Mouse (Mus musculus): ENCODE measurements at regions not wholly inside any gene's neighbourhood (a gene's known extent, or its start where the extent isn't known, plus 50 kb on each side); places are given as distances from the start of the nearest gene placed in this dataset.

DNA sequence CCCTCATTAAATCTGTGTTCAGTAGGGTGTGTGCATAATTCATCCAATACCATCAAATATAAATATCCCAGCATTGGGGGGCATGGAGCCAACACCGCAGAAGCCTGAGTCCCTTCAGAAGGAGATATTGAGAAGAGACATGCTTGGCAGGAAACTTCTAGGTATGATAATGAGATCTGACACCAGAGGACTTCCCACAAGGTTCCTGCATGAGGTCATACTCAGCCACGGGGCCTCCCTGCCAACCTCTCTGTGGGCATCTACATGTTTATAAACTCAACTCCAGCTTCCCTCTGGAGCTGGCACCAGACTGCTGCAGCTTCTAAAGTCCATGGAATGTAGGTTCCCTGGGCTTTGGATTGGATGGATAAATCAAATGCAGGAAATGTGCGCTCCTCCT lies 587.4 kb upstream of the Kdm8 start:
- DNase-seq (ENCODE audit: low spot score): no peak

DNA sequence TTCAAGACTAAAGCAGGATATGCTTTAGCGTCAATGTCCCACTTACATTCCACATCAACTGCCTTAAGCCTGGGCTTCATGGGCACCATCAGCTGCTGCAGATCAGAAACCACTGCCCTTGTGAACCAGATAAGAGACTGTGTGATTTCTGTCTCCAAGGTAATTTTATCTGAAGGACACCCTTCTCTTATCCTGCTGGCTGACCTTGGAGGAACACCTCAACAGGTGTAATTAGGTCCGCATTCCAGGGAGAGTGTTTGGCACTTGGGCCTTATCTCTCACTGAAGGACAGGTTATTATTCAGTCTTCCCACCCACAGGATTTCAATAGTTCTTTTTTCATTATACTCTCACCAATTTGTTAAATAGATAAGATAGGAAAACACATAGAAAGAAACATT lies 583.1 kb upstream of the Kdm8 start:
- DNase-seq (ENCODE audit: low spot score): no peak

DNA sequence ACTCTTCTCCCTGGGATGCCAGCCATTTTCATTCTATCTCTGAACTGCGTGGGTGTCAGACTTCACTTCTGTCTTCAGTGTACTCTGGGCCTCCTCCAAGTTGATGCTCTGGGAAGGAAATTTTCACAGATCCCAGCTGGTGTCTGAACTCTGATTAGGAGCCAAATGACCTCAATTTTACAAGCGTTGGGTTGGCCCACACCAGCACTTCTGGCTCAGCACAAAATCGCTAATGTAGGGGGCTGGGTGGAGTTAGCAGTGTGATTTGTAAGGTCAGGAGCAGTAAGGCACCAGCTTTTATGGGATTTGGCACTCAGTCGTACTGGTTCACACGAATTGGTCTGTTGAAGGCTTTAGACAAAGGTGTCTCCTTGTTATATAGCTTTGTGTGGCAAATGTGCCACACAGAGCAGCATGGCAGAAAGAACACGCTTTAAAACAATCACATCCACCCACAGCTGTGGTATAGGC lies 576.3 kb upstream of the Kdm8 start:
- peak; percentile 38 for DNase-seq (ENCODE audit: low spot score)

DNA sequence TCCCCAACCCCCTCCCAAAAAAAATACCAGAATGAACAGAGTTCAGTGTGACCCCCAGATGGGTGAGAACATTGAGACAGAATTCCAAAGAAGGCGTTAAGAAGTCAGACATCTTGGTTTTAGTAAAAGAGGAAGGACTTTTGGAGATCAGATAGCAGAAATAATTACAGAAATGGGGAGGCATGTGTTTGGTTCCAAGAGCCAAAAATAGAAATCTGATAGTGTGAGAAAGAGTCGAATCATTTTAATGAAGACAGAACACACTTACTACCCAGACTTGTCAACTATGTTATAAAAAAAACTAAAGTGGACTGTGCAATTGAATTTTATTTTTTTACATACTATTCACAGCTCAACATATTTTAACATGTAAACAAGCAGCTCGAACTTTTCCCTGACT lies 575.9 kb upstream of the Kdm8 start:
- no peak for DNase-seq (ENCODE audit: low spot score)

DNA sequence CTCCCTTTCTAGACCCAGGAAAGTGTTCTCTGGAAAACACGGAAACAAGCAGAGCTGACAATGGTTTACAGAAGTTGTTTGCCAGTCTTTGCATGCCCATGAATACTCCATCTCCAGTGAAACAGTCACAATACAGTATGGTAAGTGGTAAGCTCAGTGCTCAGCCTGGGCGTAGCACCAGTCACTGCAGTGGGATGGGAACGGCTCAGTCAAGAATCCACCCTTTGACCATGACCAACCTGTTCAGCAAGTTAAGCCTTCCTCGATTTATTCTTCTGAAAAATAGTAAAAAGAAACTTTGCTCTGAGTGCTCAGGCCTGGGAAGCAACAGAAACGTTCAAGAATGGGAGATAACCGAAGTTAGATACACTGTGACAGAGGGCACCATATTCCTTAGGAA lies 563.7 kb upstream of the Kdm8 start:
- no peak for DNase-seq (ENCODE audit: low spot score)

DNA sequence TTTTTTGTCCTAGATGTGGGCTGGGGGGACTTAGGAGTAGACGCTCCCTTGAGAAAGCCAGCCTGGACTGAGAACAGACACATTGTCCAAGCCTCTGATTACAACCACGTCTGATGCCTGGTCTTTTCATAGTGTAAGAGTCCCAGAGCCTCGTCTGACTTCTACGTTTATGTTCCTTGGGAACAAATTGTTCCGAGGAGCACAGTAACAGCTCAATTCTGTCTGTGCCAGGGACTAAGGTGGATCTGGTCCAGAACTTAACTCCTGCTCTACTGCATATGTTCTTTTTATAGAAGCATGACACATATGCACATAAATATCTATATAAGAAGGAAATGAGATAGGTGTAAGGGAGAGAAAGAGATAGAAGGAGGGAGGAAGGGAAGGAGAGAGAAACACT lies 537.2 kb upstream of the Kdm8 start:
- no peak for DNase-seq (ENCODE audit: low spot score)

DNA sequence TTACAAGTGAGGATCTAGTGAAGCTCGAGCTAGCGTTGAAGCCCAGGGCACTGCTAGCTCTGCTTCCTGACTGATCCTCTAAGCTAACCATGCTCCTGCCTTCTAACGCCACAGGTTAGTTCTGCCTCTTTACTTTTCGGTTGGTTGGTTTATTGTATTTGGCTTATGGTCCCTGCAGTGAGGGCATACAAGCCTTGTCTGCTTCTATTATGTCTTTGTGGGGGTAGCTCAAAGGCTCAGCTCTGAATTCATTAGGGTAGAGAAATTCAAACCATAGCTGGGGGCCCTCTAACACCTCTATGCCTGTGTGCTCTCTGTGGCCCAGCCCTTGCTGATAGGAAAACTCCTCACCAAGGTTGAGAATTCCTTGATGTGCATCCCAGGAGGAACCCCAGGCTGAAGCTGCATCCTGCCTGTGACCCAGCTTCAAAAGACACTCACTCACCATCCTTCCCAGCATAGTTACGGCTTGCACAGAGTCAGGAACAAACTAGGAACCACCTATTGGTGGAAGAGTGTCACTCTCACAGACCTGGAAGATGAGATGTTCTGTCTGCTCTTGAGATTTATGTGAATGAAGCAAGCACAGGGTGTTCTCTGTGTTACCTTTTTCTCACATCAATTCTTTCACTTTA lies 536.7 kb upstream of the Kdm8 start:
- DNase-seq (ENCODE audit: low spot score): no peak

DNA sequence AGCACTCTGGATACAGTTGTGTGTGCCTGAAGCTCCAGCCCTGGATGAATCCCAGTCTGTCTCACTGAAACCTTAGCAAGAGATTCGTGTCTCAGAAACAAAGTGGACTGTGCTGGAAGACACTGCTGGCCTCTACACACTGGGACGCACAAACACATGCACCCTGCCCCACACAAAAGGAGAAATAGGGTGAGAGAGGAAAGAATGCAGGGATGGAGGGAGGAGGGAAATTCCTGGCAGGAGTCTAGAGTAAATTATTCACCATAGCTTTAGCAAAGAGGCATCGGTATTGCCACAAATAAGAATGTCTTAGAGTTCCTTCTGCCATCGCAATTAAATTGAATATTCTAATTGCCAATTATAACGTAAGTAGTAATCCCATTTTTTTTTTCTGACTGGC lies 530.4 kb upstream of the Kdm8 start:
- no peak for DNase-seq (ENCODE audit: low spot score)

DNA sequence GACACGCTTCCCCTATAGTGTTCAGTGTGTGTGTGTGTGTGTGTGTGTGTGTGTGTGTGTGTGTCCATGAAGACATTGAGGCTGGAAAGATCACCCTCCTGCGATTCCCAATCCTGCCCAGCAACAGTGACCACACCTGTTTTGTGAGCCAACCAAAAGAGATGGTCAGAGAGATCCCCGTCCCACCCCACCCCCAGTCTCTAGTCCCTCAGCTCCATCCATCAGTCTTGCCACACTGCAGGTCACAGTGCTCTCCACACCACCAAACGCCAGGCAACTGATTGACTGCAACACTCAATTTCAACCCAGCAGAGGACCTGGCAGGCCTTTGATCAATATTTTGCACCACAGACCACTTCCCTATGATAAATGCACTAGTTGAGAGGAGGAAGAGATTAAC lies 530.0 kb upstream of the Kdm8 start:
- no peak for DNase-seq (ENCODE audit: low spot score)

DNA sequence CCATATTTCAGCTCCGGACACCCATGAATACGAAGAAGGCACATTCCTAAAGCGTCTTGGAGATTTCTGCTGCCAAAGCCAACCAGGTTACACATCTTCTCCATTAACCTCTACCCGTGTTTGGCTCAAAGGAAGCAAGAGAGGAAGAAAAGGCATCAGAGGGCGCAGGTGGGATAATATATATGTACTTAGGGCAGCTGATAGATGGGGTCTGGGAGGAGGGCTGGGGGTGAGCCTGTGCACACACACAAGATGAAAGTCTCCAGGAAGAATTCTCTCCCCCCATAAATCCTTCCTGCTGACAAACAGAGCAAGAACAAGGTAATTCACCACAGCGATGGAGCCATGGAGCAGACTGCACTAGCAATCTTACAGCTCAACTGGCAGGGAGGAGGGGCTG lies 529.5 kb upstream of the Kdm8 start:
- DNase-seq (ENCODE audit: low spot score): no peak

DNA sequence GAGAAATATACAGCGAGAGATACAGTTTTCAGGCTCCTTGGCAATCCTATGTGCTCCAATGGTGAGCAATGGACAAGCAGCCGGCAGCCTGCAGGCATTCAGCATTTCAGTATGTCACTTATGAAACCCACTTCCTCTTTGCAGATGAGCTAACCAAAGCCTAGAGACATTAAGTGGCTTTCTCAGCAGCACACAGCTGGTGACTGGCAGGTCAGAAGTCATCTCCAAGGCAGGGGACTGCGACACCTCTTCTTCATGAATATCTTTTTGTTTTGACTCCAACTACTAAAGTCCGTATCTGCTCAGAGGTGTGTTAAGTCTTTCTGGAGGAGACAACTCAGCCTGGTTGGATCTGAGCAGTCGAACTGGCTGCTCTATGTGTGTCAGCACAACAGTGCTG lies 528.8 kb upstream of the Kdm8 start:
- DNase-seq (ENCODE audit: low spot score): no peak

DNA sequence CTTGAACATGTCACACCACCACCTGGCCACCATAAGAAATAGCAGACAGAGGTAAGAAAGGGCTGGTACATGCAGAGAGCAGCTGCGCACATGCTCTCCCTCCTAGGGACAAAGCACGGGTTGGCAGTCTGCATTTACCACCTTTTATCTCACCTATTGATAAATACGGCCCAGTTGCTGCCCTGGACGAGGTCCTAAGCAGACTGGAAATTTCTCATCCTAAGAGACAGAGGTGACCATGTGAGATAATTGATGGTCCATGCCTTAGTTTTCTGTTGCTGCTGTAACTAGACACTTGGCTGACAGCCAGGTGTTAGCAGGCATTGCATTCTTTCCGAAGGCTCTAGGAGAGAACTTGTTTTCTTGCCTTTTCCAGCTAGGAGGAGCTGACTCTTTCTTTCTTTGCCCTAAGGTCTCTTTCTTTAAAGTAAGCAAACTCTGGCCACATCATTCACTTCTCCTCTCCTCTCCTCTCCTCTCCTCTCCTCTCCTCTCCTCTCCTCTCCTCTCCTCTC lies 526.8 kb upstream of the Kdm8 start:
- DNase-seq (ENCODE audit: low spot score): no peak

DNA sequence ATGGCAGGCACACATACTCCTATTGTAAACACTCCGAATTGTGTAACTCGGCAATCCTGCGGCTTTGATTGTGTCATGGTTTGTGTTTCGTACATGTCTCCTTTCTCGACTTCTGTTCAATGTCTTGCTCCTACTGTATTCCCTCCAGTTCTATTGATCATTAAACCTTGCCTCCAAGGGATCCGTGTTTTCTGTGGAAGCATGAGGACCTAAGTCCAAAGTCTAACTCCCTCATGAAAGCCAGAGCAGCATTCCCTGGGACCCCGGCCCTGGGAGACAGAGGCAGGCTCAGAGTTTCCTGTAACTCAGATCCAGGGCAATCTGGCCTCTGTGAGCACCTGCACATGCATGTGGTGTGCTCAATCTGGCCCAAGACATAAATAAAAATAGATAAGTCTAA lies 521.7 kb upstream of the Kdm8 start:
- no peak for DNase-seq (ENCODE audit: low spot score)

DNA sequence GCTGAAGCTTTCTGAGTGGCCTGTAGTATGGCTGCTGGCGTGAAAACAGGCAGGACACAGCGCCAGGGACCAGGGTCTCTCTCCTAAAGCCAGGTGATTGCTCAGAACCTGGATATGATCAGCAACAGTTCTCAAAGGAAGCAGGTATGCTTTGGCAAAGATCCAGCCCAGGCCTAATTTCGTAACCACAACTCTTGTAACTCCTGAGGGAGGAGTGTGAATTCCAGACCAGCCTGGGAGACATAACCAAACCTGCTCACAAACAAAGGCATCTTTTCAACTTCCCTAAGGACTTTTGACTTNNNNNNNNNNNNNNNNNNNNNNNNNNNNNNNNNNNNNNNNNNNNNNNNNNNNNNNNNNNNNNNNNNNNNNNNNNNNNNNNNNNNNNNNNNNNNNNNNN lies 510.9 kb upstream of the Kdm8 start:
- peak; percentile 16 for DNase-seq (ENCODE audit: low spot score)

DNA sequence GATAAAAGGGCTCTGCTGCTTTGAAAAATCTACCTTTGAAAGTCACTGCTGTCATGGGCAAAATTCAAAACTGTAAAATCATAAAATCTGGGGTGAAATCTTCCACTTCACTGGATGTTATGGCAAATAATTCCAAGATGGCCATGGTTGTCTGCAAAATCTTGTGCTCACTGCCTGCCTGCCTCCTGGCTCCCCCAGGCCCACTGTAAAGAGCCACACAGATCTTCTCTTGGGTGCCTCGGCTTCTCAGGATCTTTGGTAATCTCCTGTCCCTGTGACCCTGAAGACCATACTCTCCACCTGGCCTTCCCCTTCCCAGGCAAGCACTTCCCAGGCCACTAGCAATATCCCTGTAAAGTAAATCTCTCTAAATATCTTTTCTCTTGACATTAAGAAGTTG lies 505.1 kb upstream of the Kdm8 start:
- DNase-seq (ENCODE audit: low spot score): no peak

DNA sequence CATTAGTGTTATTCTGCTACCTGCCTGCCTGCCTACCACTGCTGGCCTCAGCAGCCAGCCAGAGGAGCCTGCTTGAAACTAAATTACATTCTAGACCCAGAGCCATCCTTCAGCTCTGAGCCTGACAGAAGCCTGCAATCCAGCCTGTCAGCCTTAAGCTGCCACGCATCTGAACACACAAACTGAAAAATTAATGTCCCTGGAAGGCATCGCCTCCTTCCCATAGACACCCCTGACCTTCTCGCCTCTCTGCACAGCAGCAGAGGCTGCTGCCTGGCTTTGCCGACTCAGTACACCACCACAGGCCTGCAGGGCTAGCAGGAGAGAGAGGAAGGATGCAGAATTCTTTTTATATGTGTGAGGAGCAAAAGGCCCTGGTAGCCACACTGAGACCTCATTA lies 502.9 kb upstream of the Kdm8 start:
- DNase-seq (ENCODE audit: low spot score): no peak

DNA sequence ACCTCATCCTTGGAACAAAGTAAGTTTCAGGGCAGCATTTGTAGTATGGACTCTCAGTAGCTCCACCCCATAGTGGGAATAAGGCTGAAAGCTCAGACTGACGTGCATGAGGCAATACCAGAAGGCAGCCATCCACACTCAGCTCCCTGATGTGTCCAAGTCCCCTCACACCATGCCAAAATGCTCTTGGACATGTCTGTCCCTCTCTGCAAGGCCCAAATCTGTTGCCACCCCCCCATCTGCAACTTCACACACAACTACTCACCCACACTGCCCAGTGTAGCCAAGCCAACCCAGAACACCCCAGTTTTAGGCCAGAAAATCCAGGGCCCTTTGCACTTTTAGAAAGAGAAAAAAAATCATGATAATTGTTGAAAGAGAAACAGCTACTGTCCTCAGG lies 498.1 kb upstream of the Kdm8 start:
- DNase-seq (ENCODE audit: low spot score): peak; percentile 19

DNA sequence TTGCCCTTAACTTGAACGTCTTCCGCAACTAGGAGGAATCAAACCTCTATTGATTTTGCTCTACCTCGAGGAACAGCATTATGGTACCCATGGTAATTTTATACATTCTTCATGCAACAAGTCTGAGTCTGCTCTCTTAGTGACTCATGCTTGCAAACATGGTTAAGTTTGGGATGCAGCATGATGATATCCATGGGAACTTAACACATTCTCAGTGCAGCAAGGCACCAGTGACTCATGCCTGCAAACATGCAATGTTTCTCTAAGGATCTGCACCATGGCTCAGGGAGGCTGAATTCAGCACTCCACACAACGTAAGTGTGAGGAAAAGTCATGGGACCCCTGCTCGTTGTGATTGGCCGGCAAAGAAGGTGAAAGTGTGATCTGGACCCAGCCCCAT lies 487.1 kb upstream of the Kdm8 start:
- no peak for DNase-seq (ENCODE audit: low spot score)

DNA sequence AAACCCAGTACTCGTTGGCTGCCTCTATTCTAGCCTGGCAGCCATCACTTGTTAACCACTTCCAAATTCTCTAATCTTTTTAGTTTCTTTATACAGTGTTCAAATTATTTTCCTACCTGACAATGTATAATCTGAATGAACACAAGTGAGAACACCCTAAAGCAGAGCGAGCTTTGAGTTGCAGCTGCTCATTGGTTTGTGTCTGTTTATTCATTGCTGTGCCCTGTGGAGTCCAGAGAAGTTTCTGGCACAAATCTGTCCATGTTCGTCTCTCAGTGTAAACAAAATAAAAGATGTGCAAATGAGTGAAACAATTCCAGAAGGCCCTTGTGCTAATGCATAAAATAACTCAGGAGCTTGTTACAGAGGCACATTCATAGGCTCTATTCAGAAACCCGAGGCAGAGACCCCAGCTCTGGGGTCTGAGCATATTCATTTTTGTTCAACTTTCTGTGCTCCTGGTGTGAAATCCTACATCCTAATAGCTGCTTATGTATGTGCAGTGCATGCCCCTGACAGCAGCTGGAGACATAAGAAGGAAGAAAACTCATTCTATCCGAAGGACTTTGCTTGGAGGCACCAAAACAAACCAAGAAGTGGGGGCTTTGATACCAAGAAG lies 469.5 kb upstream of the Kdm8 start:
- no peak for DNase-seq (ENCODE audit: low spot score)

DNA sequence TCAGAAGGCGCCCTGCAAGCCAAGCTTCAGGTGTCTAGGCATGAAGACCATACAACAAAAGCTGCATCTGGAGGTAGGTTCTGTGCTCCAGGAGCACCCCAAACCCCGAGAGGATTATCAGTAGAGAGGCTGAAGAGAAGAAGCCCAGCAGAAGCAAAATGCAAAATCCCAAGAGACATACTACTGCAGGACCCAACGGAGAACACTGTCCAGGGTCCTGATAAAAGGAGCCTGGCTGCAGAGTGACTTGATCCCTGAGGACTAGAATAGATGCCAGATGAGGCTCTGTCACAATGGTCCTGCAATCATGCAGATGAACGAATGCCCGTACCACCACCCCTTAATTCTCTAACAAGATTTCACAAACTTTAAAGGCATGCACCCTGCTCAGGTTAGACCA lies 455.0 kb upstream of the Kdm8 start:
- DNase-seq (ENCODE audit: low spot score): no peak

DNA sequence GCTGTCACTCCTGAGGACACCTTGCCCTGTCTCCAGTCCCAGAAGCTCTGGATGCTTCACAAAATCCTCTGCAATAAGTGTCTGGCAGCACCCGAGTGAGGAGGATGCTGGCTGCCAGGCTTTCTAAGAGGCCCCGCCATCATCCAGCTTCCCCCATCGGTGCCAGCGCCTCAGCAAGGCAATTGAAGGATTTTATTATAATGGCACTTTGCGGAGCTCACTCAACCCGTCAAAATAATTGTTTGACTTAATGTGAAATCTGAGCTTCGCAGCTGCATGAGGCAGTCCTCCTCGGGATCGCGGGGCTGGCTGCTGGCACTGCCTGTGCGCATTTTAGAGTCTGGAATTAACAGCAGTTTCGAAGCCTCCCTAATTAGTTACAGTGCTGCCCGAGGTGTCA lies 453.8 kb upstream of the Kdm8 start:
- DNase-seq (ENCODE audit: low spot score): no peak

DNA sequence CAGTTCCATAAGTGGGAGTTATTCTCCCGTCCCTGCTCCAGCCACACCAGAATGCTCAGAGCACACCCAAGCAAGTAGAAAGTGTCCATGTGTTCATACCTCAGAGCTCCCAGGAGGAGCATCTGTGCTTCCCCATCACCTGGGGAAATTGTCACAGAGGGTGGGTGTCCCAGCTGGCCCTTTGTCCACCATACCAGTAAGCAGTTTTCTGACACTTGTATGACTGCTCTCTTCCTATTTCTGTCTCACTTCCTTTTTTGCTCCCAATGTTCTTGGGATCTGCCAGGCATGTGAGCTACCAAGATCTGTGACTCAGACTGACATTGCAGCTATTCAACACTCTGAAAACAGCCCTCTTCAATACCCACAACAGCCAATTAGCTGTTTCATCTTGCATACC lies 447.9 kb upstream of the Kdm8 start:
- DNase-seq (ENCODE audit: low spot score): no peak

DNA sequence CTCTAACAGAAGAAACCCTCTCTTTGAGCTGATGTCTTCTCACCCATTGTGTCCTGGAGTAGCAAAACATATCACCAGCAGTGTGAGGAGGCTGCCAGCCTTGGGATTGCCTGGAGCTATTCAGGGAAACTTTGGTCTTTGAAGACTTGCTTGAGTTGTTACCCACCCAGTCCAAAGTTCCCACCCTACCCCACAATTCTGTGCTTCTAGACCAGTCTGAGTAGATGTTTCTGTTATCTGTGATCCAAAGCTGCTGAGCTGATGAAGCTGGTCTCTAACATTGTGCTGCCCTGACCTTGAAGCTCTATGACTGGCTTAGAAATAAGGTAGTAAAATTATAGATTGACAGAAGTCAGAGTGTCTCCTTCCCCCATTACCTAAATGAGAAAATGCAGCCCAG lies 443.8 kb upstream of the Kdm8 start:
- DNase-seq (ENCODE audit: low spot score): no peak

DNA sequence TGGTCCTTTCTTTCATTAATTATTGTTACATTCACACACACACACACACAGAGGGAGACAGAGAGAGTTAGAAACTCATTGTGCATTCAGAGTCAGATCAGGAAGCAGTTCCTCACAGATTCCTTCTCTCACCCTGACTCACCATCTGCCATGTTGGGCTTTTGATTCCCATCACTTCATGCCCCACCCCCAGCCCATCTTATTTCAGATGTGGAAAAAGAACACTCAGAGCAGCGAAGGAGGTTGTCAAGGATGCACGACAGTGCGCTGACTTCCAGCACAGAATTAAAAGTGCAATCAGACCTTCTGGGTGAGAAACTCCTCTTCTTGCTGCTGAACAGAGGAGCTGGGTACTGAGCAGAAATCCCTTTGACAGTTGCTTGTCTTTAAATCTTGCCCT lies 438.8 kb upstream of the Kdm8 start:
- no peak for DNase-seq (ENCODE audit: low spot score)

All from lung, postnatal 25 days (tissue).